Mouse (Mus musculus) megakaryocyte, adult 5-6 weeks (primary cell): Measurements from ENCODE around the gene Pkp4. TPM values are rescaled to one million over a fixed set of nuclear protein-coding genes. Genes with fewer than 3 reads are reported as not detected.

Source experiments
- ATAC-seq: 2 replicates; pipeline ENCODE4 v1.8.0; 2016; ENCODE audit warnings: mild to moderate bottlenecking, inconsistent platforms; ENCODE audit not compliant: poor library complexity, severe bottlenecking
- total RNA-seq, 2 experiments: library from RNA; stranded (forward) in 1 of 2; stranded (reverse) in 1 of 2; fragments of 153-499, 151-499 nt in 1 of 2; fragments of 221-1000, 200-1000 nt in 1 of 2; gene quantifications; 2 replicates each; pipeline versions ENCODE4 v1.2.3 to v1.2.4; 2015 to 2017

Gene Pkp4
- total RNA-seq, 2 experiments from 2014 or later, result 12.7 to 17.0 TPM

DNA sequence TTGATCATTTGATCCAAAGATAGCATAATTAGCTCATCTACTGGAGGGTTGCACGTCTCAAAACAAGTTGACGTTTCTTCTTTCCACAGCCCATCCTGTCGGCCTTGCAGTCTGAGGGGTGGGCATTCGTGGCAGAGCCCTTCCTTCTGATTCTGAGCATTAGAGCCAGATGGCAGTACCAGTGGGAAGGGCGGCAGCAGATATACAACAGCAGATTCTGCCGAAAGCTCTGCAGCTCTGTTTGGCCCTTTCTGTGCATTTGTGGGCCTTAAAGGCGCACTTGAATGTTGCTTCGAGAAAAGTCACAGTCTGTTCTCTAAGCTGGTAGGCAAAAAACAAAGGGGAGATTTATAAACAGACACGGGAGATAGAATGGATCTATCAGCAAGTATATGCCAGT is 170.4 kb downstream of the Pkp4 start:
- ATAC-seq, result no peak

DNA sequence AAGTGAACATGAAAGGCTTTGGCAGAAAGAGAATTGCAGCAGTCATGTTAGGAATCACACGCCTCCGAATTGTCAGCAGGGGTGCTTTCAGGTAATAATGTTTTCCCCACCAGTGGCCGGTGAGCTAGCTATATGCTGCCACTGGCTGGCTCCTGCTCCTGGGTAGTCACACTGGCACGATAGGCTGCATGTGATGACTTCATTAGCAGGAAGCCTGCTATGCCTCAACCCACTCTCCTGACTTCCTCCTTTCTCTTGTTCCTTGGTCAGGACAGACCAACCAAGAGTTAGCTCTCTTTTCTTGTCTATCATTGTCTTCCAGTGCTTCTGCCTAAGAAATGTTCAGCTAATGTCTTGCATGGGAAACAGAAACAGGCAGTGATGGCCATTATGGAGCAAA is 171.9 kb downstream of the Pkp4 start:
- peak; percentile 66 for ATAC-seq

DNA sequence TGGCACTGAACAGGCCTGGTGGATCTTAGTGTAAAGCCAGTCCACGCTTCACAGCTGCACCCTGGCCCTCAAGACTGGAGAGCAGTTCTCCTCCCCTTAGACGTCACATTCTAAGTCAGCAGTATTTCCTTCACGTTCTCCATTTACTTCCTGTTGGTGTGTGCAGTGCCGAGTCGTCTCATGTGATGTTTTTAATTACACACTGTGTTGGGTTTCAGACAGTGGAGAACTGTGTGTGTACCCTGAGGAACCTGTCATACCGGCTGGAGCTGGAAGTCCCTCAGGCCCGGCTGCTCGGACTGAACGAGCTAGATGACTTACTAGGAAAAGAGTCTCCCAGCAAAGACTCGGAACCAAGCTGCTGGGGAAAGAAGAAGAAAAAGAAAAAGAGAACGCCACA is 177.9 kb downstream of the Pkp4 start:
- peak; percentile 30; the same call in 1 of the 2 replicates for ATAC-seq

DNA sequence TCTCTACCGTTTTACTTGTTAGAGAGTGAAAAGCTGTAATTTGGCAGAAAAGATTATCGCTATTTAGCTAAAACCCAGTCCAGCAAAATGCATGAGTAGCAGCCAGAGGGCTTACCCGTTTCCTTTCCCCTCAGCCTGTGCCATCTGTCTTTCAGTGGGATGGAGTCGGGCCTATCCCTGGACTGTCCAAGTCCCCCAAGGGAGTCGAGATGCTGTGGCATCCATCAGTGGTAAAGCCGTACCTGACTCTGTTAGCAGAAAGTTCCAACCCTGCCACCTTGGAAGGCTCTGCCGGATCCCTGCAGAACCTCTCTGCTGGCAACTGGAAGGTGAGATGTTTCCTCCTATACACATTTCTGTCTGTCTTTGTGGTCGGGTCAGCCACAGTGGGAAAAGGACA is 178.3 kb downstream of the Pkp4 start:
- no peak for ATAC-seq

DNA sequence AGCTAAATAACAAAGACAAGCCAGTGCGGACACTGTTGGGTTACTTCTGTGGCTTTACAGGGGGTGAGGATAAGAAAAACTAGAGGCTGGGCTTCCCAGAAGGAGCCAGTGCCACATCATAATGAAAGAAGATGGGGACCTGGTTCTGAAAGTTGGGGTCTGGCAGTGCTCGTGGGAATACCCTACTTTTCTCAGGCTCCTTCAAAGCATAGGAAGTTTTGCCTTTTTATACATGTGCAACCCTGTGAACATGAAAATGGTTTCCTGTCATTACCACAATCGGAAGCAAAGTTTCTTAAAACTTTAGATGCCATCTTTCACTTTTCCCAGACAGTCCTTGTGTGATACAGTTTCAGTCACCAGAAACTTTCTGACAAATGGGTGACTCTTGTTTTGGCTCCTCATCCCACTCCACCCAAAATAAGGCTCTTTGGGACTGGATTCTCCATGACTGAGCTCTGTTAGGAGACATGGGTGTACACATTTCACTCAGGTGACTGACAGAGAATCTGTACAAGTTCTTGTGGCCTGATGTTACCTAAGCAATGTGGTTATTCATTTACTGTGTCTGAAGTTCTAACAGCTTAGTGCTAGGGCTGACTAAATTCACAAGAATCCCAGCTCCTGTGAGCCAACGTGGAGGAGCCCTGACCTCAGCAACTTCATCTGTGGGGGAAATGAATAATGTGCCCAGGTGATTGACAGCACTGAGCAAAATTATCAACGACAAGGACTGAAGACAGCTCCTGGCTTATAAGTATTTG is 179.3 kb downstream of the Pkp4 start:
- no peak for ATAC-seq

DNA sequence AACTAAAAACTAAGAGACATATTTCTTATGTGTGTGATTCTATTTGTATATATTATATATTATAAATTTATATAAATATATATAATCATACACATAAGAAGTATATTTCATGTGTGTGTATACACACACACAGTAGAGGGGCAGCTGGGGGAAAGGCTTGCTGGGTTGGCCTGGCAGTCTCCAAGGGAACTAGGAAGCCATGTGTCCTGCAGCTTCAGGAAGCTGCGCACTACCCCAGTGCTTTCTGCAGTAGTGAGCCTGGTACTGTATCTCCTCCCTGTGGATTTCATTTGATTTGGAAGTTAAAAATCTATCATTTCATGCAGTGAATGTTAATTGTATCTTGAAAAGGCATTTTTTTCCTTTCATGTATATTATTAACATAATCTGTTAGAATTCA is 180.2 kb downstream of the Pkp4 start:
- no peak for ATAC-seq

DNA sequence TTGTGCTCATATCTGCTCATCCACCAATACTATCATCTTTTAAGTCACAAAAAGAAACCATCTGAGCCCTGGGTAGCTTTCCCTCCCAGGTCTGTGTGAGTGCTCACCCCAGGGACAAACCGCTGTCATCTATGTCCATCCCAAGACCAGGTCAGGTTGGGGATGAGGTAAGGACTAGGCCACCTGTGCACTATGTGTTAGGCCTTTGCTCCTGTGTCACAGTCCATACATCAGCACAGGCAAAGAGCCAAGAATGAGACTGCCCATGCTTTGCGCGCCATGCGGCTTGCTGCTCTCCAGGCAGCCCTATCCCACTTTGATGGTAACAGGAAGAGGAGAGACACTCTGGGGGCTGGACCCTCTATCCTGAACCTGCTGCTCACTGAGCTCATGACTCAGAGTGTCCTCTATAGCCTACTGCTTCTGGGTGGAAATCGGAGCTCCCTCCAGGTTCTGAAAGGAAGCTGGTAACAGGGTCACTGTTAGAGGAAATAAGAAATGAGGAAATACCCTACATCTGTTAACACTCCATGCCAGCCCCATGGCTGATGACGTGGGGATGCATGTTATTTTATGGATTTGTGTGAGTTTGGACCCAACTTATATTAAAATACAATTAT is 182.1 kb downstream of the Pkp4 start:
- ATAC-seq, result no peak

DNA sequence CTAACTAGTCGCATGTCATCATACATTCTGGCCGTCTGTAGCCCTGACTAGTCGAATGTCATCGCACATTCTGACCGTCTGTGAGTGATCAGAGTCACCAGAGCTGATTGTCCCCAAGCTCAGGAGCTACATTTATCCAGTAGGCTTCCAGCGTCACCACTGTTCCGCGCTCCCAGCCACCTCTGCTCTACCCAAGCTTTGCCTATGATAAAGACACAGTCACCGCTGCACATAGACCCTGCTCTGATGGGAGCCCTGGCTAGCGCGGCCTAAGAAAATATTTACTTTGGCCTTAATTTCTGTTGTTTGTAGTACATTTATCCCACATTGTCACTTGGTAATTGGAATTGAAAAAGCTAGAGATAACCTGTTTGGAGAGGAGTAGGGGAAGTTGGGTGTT is 183.2 kb downstream of the Pkp4 start:
- ATAC-seq, result no peak

DNA sequence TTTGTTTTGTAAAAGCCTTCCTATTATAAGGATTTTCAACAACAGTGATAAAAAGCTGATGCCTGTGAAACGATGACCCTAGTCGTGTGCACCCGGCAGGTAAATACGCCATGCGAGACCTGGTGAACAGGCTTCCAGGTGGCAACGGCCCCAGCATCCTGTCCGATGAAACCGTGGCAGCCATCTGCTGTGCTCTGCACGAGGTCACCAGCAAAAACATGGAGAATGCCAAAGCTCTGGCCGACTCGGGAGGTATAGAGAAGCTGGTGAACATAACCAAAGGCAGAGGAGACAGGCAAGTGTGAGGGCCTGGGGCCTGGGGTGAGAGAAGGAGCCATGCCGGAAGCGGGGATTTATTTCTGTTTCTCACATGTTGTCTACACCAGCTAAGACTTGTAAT is 184.0 kb downstream of the Pkp4 start:
- ATAC-seq, result no peak

DNA sequence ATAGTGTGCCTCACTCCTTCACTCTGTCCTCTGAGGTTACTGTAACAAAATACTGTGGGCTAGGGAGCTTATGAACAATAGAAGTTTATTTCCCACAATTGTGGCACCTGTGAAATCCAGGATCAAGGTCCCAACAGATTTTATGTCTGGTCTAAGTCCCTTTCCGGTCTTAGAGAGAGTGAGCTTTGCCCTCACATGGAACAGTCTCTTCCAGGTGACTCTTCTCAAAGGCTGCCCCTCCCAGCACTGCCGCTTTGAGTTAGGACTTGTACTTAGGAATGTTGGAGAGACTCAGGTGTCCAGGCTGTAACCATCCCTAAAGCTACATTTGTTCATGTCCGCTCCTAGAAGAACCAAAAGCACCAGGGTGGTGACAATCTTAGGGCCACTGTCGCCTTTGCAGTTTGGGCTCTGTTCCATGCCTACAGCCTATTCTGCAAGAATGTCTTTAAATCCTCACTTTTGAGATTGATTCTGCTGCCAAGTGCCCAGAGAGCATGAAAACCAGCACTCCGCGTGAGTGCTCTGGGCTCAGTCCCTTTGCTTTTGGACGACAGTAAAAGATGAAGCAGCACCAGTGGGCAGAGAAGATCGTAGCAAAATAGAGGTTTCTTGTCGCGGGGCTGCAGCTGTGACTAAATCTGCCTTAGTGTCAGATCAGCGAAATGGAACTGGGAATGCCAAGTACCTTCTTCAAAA is 184.6 kb downstream of the Pkp4 start:
- no peak for ATAC-seq

DNA sequence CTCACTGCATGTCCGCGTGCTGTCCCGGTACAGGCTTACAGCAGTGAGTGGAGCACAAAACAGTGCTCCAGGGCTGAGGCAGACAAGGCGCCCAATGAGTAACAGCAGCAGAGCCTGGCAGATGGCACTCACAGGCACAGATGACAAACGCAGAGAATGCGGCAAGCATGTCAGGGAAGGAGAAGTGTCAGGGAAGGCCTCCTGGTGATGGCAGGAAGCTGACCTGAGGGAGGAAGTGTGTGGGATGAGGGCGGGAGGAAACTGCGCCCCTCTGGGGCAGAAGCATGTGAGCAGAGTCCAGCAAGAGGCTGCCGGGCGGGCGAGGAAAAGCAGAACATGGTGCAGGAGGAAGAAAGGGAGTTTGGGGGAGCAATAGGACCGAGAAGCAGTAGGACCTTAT is 185.8 kb downstream of the Pkp4 start:
- peak; percentile 76 for ATAC-seq

DNA sequence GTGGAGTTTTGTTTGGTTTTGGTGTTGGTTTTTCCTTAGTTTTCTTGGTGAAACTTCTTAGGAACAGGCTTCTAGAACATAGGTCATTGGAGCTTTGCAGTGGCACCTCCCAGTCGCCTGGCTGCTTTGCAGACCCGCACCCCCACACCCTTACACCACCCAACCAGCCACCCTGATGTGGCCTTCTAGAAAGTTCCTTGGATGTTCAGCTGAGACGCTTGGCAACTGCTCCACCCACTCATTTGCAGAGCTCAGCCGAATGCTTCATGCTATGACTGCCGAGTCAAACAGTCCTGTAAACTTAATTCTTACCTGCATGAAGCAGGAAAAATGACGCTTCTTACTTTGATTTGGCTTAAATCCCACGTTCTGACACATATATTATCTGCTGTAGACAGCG is 187.9 kb downstream of the Pkp4 start:
- ATAC-seq, result no peak

DNA sequence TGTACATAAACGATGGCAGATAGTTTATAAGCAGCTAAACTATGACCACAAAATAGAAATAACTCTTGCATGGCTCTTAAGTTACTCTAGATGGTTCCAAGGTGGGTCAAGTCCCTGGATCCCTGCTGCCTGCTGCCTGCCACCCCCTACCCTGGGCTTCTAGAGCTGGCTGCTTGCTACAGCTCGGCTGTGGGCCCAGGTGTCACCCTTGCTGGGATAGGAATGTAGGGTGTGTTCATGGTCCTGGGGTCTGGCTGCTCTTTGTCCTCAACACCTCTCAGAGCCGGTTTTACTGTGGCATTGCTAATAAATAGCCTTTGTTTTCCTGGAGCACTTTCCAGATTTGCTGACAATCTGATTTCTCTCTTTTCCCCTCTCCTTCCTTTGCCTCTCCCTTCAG is 189.4 kb downstream of the Pkp4 start:
- ATAC-seq, result no peak

DNA sequence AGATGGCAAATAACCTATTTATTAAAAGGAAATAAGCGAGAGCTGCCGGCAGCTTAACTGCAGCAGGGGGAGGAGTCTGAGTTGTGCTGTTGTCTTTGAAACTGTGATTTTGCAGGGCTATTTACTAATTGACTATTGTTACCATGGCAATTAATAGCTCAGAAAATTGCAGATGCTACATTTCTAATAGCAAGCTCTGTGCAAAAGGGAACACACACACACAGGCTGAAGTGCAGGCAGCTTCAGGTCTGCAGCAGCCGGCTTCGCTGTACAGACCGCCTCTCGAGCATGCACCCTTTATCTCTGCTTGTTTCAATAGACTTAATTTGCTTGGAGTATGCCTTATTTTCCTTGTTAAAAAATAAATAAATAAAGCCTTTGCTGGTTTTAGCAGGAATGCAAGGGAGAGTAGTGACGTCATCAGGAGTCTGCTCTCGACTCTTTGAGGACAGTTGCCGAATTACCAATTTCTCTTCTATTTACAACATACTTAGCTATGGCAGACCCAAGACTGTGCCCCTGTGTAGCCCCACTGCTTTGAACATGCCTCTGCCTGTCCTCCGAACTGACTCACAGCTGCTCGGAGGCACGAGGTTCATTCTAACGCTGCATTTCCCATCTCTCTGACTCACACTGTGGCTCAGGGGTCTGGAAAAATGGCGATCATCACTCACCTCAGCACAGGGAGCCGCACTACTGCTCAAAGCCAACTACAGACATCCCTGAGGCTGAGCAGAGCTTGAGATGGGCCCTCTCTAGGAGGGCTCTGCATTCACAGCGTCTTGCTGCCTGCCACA is 190.9 kb downstream of the Pkp4 start:
- ATAC-seq, result no peak

DNA sequence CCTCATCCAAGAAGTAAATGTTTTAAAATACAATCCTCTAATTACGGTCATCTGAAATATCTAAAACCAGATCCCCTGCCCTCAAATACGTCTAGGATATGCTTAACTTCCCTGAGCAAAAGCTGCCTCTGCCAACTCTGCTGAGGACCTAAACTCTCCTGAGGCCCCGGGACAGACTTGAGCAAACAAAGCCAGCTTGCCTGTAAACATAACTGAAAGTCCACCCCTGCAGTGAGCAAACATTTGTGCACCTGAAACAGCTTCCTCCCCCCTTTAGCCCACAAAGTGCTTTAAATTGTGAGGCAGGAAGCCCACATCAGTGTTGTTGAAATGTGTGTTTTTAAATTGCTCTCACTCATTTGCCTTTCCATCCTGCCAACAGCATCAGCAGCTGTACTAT is 193.2 kb downstream of the Pkp4 start:
- no peak for ATAC-seq

DNA sequence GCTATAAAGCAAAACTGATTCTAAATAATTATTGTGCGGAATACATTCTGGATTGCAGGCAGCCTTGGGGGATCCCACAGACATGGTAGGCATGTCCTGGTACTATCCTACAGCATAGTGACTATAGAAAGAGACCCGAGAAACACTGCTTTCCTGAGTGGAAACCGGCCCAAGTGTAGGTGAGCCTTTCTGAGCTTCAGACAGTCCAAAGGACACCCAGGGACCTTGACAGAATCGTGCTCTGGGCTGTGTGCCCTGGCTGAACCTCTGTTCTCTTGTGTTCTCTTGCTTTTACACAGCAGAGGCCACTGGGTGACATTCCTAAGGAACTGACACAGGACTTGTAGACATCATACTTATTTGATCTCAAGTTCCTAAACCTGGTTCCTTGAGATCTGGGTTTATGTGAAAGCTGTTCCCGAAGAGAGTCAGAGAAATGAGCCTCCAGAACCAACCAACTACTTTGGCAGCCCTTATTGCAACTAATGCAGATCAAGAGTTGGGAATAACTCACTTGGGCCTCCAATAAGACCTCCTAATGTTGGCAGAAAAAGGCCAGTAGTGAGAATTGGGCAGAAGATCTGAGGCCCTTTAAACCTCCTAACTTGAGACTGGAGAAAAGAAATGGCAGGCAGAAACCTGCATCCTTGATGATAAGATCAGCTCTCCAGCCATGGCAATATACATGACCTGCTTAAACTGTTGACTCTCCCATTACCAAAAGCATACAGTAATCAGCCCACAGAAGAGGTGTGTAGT is 195.1 kb downstream of the Pkp4 start:
- ATAC-seq, result no peak

DNA sequence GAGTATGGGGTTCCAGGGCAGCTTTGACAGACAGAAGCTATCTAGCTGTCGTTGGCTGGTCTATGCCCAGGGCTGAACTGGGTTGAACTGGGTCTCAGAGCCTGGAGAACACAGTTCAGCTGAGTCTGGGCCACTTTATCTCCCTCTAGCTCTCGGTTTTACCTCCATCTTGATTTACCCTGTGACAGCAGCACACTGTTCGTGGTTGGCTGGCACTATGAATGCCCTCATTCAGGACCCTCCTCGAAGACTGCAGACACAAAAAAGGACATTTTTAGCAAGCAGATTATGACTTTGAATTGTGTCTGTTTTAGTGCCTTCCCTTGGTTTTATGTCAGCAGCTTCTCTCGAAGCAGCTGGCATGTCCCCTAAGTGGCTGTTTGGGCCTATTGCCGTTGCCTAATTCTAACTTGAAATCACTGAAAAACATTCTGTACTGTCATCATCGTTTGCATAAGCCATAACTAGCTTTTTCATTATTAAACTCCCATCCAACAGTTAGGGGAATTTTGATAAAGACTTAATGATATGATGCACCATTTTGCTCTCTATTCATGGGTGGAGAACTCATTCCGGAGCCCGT is 199.2 kb downstream of the Pkp4 start:
- no peak for ATAC-seq

DNA sequence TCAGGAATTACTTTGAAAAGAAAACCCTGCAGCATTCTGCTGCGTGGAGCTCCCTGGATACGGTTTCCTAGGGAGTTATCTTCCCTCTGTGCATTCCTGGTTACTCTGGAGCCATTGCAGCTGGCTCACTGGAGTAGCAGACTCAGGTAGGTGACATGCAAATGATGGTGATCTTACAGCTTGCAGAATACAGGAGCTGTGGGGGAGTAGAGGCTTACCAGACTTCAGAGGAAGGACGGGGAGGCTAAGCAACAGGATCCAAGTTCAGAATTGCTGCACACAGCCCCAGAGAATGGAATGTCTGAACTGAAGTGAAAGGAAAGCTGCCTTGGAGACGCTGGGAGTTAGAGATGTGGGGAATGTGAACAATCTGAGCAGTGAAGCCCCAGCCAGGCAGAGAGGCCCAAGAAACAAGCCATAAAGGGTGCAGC is 200.7 kb downstream of the Pkp4 start:
- no peak for ATAC-seq

DNA sequence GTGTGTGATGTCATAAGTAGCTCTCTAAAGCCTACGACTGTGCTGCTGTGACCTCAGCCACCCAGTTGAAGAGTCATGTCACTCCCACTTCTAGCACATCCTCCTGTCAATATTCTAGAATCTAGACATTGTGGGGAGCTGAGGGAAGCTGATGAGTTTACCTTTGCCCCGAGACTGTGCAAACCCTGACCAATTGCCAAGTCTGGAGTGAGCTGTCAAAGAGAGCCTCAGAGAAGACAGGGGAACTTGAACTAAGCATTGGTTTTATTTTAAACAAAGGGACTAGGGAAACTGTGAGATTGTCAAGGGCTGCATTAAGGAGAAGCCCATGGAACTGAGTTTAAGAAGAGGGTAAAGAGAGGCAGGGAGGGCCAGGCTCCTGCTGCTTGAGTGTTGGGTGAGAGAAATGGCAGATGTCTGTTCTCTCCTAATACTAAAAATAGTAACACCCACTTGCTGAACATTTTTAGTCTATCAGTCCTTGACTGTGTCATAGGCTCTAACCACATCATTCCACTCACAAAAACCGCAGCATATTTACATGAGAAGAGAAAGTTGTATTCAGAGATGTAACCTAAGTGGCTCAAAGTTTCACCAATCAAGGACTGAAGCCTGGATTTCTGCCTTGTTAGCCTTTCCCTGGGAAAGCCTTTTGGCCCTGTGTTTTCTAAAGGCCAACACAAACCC is 203.6 kb downstream of the Pkp4 start:
- ATAC-seq, result no peak

DNA sequence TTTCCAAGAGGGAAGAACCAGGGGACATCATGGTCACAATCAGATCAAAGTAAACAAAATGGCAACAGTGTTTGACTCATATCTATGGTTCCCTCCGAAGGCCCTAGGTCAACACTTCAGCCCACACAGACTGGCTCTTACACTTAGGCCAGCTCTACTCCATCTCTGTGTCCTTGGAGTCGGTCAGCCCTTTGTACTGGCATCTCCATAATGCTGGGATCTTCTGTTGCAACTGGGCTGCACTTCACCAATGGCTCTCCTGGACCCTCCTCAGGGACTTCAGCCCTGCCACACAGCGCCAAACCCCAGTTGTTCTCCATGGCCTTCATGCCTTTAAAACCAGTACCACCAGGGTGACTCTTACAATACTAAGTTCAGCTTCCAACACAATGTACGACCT is 206.5 kb downstream of the Pkp4 start:
- ATAC-seq, result no peak
